Mouse (Mus musculus): ENCODE measurements around the gene Crip1. TPM values are rescaled to one million over a fixed set of nuclear protein-coding genes. Genes with fewer than 3 reads are reported as not detected.

Gene Crip1
- polyA plus RNA-seq, 1 experiment = 94.9 TPM

GRCm38 (mm10) chr12:113144001-113144756 is 1.9 kb upstream of the Crip1 start:
- DNase-seq (ENCODE audit: extremely low spot score in 1 of 2, low spot score in 1 of 2) = no peak

DNA sequence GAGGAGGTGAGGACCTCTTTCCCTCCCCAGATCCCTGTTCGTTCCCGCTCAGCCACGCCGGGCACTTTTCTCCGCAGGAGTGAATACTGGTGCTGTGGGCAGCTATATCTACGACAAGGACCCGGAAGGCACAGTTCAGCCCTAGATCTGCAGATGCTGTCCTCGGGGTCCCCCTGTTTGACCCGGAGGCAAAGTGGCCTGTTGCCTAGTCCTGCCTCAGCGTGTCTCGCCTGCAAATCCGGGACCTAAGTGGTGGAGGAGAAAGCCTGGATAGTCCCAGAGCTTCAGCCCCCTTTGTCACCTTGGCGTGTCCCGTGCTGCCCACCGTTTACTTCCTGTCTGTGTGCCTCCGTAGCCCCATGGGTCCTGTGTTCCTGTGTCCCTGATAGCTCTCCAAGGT is 1.2 kb upstream of the Crip1 start:
- no peak for DNase-seq (ENCODE audit: extremely low spot score in 1 of 2, low spot score in 1 of 2)

- DNase-seq (ENCODE audit: extremely low spot score in 1 of 2, low spot score in 1 of 2) = no peak
Measured at GRCm38 (mm10) chr12:113145591-113145990, 525 bp upstream of the Crip1 start.

- DNase-seq (ENCODE audit: extremely low spot score in 1 of 2, low spot score in 1 of 2) = no peak
Measured at GRCm38 (mm10) chr12:113147481-113147880, 1.4 kb downstream of the Crip1 start.

GRCm38 (mm10) chr12:113148381-113149035 is 2.4 kb downstream of the Crip1 start:
- DNase-seq (ENCODE audit: extremely low spot score in 1 of 2, low spot score in 1 of 2) = no peak

GRCm38 (mm10) chr12:113149341-113149740 is 3.2 kb downstream of the Crip1 start:
- no peak for DNase-seq (ENCODE audit: extremely low spot score in 1 of 2, low spot score in 1 of 2)

- no peak for DNase-seq (ENCODE audit: extremely low spot score in 1 of 2, low spot score in 1 of 2)
Measured at GRCm38 (mm10) chr12:113149896-113150295, 3.8 kb downstream of the Crip1 start.

DNA sequence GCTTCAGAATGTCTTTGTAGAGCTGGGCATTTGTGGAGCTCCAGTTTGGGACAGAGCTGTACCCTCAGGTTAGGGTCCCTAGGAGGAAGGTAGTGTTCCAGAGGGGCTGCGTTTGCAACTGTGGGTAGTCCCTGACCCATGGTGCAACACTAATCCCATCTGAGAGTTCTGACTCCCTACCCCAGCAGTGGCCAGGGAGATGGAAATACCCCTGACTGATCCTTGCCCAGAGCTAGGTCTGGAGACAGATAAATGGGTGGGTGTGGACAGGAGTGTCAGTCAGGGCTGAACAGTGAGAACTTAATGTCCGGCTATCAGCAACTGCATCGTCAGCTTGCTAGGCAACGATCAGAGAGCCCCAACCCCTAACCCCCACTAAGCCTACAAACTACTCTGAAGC is 4.5 kb downstream of the Crip1 start:
- DNase-seq (ENCODE audit: extremely low spot score in 1 of 2, low spot score in 1 of 2) = no peak

GRCm38 (mm10) chr12:113151046-113151445 is 4.9 kb downstream of the Crip1 start:
- DNase-seq (ENCODE audit: extremely low spot score in 1 of 2, low spot score in 1 of 2) = no peak

DNA sequence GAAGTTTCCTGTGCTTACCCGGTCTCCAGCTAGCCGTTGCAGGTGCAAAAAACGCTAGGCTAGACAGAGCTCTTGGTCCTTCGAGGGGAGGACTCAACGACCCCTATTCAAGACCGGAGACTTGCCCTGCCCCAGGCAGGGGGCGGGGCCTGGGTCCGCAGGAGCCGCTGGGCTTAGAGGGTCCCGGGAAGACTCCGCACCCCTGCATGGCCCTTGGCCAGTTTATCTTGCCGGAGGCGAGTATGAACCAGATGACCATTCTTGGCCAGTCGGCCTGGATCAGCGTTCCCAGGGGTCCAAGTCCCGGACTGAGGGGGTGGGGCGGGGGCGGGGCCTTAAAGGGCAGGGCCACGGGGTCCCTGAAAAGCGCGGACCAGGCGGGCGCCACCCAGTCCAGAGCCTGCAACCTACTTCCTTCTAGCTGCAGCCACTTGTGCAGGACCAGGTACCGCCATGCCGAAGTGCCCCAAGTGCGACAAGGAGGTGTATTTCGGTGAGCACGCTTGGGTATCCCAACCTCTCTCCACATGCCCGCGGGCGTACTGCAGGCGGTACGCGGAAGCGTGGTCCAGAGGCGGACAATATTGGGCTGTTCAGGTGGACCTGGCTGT is 5.7 kb downstream of the Crip1 start:
- no peak for DNase-seq (ENCODE audit: extremely low spot score in 1 of 2, low spot score in 1 of 2)

DNA sequence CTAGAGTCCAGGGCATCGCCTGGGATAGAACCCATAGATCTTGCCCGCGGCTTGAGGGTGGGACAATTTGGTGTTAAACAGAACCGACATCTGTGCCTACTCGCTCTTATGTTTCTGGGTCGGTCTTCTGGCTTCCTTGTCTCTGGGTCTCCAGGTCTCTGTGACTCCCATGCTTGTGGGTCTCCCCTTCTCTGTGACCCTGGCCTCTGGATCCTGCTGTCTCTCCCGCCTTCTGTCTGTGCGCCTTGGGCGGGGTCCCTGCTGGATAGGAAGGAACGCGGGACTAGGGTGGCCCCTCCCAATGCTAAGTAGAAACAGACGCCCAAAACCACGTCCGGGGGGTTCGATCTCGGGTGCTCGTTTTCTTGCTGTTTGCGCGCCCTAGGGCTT is 6.2 kb downstream of the Crip1 start:
- DNase-seq (ENCODE audit: extremely low spot score in 1 of 2, low spot score in 1 of 2) = no peak

DNA sequence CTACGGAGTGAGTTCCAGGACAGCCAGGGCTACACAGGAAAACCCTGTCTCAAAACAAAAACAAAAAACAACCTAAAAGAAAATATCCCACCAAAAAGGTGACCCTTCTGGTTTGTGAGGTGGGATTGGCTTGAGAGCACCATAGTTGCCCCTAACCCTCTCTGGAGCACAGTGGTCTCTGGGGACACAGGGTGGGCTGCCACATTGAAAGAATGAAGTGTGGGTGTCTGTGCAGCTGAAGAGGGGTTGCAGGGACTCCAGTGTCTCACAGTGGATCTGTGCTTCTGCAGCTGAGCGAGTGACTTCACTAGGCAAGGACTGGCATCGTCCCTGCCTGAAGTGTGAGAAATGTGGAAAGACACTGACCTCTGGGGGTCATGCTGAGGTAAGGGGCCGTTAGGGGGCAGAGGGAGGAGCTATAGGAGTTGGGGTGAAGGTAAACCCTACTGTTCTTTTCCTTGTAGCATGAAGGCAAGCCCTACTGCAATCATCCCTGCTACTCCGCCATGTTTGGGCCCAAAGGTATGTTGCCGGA is 6.9 kb downstream of the Crip1 start:
- DNase-seq (ENCODE audit: extremely low spot score in 1 of 2, low spot score in 1 of 2) = no peak

- no peak for DNase-seq (ENCODE audit: extremely low spot score in 1 of 2, low spot score in 1 of 2)
Measured at GRCm38 (mm10) chr12:113153971-113154370, 7.9 kb downstream of the Crip1 start.

- no peak for DNase-seq (ENCODE audit: extremely low spot score in 1 of 2, low spot score in 1 of 2)
Measured at GRCm38 (mm10) chr12:113154747-113155075, 8.6 kb downstream of the Crip1 start.

DNA sequence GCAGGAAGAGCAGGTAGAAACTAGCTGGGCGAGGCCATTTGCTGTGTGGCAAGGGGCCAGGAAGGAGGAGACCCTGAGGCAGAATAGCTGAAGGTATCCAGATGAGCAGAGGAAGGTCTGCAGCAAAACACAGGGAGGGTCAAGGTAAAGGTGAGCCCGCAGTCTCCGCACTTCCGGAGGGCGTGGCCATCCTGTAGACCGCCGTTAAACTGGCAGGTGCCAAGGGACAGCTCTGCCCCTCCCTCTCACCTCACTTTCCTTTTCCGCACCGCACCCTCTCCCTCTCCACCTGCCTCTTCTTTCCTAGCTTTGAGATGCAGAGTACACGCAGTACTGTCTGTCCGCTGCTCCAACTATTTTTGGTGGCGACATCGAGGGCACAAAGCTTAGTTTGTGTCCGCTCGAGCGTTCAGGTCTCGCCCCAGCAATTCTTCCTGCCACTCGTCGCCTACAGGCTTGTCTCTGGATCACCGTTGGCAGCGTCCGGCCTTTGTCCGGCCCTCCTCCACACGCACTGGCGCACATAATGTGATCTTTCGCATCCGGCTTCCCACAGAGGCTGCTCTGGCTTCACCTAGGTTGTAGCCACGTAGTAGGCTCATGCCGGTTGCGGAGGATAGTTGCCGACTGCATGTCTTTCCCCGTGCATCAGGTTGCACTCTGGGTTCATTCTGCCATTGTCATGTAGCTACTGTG is 9.1 kb downstream of the Crip1 start:
- DNase-seq (ENCODE audit: extremely low spot score in 1 of 2, low spot score in 1 of 2) = no peak

DNA sequence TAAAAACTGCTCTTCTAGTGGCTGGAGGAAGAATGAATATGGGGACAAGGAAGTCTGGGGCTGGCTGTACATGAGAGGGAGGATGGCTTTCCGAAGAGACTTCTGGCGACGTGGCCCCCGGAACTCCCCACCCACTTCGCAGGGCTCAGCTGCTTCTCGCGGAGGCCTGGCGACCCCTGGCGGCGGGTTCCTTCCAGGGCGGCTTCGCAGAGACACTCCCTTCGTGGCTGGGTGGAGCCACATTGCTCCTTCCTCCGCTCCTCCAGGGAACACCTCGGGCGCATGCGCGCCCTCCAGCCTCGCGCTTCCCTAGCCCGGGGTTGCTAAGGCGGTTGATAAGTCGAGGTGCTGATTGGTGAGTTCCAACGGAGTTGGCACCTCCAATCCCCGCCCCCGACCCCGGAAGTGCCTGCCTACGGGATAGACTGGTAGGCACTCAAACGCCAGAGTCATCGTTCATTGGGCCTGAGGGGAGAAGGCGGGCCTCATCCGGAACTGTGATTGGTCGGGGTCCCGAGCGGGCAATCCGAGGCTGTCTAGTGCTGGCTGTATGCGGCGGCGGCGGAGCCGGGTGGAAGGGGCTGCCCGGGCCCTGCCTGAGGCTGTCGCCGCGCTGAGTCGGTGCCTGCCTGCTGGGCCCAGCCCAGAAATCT is 9.9 kb downstream of the Crip1 start, which contains the start of gene Tedc1:
TSS of gene Tedc1 (plus strand) at position 535 of the 653 bp plus-strand sequence.
- DNase-seq (ENCODE audit: extremely low spot score in 1 of 2, low spot score in 1 of 2) = peak; percentile 97 to 100

GRCm38 (mm10) chr12:113156540-113156929 is 10.4 kb downstream of the Crip1 start:
- no peak for DNase-seq (ENCODE audit: extremely low spot score in 1 of 2, low spot score in 1 of 2)

DNA sequence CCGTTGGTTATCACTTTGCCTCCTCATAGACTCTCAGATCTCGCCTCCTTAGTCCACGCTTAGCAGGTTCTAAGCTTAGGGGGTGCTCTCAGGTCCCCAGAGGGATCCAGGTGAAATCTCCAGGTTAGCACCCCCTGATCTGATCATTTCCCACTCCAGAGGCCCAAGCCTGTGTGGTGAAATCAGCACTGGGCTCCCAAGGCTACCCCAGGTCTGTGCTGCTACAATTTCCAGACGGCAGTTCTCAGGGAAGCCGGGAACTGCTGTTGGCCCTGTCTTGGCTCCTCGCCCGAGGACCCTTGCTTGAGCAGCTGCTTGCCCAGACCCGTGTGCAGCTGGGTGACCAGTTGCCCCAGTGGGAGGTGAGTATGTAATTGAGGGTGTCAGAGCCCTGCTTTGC is 10.9 kb downstream of the Crip1 start:
- no peak for DNase-seq (ENCODE audit: extremely low spot score in 1 of 2, low spot score in 1 of 2)

DNA sequence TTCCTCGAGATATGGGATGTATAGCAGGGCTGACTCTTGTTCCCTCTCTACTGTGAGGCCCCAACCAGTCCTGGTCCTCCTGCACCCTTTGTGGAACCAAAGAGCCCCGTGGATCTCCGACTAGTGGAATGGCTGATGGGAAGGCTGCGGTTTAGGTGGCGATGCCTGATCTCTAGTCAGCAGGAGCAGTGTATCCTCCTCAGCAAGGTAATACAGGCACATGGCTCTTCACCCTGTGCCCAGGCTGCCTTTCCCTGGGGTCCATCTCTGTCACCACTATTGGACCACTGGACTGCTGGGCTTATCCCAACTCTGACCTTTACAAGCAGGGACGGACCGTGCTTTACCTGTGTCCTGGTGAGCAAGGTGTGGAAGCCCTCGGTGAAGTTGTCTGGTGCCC is 11.4 kb downstream of the Crip1 start:
- no peak for DNase-seq (ENCODE audit: extremely low spot score in 1 of 2, low spot score in 1 of 2)

GRCm38 (mm10) chr12:113157971-113158370 is 11.9 kb downstream of the Crip1 start:
- DNase-seq (ENCODE audit: extremely low spot score in 1 of 2, low spot score in 1 of 2) = no peak

All from frontal cortex, adult 2 months (tissue).